Mouse (Mus musculus): ENCODE data around the gene Gdf7.

Gene Gdf7

DNA sequence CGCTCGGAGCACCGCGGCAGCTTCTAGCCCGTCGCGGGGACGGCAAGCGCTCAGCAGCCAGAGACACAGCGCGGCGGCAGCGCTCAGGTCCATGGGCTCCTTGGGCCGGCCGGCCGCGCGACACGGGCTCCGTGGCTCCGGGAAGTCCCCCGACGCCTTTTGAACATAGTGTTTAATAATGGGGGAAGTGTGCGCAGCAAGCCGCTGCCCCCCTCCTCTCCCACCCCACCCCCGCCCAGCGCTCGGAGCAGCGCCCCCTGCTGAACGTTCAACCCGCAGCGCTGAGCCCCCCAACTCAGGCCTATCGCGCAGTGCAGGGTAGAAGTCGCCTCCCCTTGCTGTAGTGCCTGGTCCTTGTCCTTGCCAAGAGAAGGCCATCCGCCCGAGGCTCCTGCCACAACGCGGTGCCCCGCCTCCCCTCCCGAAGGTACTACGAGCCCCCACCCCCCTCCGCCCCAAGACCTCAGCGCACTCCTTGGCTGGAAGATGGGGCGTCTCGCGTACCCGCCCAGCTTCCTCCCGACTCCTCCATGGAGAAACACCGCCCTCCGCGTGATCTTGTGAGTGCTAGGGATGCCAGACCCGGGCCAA lies at the start of gene Gdf7:
TSS of gene Gdf7 (minus strand) at position 114 of the 591 bp plus-strand sequence.
- DNase-seq (ENCODE audit: low read depth, low spot score) = no peak

GRCm38 (mm10) chr12:8351025-8351903 lies 49.5 kb upstream of the Gdf7 start:
- no peak for DNase-seq (ENCODE audit: low read depth, low spot score)

GRCm38 (mm10) chr12:8348733-8349513 lies 47.2 kb upstream of the Gdf7 start:
- no peak for DNase-seq (ENCODE audit: low read depth, low spot score)

- no peak for DNase-seq (ENCODE audit: low read depth, low spot score)
Measured at GRCm38 (mm10) chr12:8347746-8348462, 46.1 kb upstream of the Gdf7 start.

GRCm38 (mm10) chr12:8345539-8345938 lies 43.8 kb upstream of the Gdf7 start:
- no peak for DNase-seq (ENCODE audit: low read depth, low spot score)

DNA sequence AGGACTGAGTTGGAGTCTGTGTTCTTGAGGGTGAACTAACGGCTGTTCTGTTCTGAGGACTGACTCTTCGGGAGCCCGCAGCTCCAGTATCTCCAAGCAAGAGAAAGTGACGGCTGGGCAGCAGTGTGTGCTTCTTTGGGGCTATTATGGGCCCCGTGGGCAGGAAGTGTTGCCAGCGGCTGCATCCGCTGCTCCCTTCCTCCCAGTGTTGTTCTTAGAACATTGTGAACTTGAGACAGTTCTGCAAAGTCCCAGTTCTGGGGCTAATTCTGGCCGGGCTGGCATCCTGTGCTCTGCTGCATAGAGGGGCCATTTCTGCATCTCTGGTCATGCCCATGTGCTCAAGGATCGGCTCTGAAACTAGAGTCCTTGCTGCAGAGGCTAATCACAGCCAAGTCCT lies 43.1 kb upstream of the Gdf7 start:
- DNase-seq (ENCODE audit: low read depth, low spot score) = no peak

- no peak for DNase-seq (ENCODE audit: low read depth, low spot score)
Measured at GRCm38 (mm10) chr12:8343381-8343780, 41.6 kb upstream of the Gdf7 start.

DNA sequence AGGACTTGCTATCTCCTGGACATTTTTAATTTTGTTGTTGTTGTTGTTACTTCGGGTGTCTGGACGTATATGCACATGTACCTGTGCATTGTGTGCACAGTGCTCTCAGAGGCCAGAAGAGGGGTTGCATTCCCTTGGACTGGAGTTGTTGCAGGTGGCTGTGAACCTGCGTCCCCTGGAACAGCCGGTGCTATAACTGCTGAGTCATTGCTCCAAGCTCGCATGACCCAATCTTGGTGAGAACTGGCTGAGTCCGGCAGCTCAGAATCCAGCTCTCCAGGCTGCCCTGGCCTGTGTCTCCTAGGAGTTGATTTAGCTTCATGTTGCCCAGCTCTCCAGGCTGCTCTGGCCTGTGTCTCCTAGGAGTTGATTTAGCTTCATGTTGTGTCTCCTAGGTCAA lies 39.3 kb upstream of the Gdf7 start:
- no peak for DNase-seq (ENCODE audit: low read depth, low spot score)

DNA sequence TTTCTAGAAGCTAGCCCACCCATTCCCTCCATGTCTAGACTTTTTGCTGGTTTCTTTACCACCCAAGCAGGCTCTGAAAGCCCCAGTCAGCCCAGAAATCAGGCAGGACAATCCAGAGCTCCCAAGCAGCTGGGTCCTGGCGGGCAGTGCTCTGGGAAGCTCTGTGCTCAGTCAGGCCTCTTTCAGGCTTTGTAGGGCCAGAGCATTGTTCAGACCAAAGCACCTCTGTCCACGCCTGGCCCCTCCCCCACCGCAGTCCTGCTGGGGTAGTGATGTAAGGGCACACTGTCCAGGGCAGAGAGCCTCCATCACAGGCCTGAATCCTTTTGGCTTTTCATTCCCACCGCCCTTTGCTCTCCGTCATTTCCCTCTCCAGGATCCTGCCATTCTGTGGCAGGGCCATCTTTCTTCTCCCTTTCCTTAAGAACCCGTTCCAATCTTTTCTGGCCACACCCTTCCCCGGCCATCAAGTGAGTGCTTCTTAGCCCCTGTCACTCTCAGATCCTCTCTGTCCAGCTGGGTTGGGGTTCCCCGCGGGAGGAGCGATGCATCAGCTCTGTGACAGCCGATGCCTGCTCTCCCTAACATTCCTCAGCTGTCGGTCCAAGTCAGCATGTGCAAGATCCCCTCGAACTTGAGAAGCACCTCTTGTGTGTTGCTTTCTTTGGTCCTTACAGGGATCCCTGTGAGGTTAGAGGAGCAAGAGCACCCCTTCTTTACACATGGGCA lies 38.0 kb upstream of the Gdf7 start:
- DNase-seq (ENCODE audit: low read depth, low spot score) = no peak

DNA sequence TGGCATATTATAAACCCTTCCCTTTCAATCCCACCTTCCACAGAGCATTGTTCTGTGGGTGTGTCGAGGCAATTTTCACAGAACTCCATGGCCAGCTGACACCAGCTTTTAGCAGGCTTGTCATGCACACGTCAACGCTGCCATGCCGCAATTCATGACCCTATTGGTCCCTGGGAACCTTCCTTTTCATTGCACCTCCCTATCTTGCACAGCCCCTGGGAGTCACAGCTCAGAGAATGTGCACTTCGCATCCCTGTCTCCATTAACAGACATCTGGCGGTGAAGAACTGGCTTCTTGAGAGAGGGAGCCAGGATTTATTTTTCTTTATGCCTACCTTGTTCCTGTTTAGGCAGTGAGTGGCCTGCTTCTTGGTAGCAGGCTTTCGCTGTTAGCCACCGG lies 37.2 kb upstream of the Gdf7 start:
- no peak for DNase-seq (ENCODE audit: low read depth, low spot score)

- no peak for DNase-seq (ENCODE audit: low read depth, low spot score)
Measured at GRCm38 (mm10) chr12:8338491-8338890, 36.7 kb upstream of the Gdf7 start.

- no peak for DNase-seq (ENCODE audit: low read depth, low spot score)
Measured at GRCm38 (mm10) chr12:8337286-8338060, 35.7 kb upstream of the Gdf7 start.

DNA sequence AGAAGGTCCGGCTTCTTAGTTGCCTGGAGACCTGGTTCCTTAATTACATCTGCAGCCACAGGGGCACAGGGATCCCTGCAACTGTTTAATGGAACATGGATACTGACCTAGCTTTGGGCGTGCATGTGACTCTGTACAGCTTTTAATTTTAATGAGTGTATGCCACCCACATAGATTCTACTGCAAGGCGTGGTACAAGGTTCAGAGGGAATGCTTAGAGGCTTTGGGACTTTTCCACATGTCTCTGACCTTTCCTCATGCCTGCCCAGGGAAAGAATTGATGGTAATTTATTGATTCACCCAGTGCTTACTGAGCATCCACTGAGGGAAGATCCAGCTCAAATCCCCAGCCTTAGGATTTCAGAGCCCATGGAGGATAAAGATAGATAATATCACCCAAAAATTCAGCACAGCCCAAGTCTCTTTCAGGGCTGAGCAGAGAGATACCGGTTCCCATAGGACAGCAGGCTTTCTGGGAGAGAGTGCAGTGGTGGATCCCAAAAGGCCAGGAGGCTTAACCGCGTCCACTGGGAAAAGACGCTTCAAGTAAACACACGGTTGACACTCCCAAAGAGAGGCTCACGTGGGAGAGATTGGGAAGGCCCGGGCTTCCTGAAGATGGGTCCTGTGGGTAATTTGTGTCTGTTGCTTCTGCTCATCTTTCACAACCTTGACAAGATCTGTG lies 35.0 kb upstream of the Gdf7 start:
- no peak for DNase-seq (ENCODE audit: low read depth, low spot score)

DNA sequence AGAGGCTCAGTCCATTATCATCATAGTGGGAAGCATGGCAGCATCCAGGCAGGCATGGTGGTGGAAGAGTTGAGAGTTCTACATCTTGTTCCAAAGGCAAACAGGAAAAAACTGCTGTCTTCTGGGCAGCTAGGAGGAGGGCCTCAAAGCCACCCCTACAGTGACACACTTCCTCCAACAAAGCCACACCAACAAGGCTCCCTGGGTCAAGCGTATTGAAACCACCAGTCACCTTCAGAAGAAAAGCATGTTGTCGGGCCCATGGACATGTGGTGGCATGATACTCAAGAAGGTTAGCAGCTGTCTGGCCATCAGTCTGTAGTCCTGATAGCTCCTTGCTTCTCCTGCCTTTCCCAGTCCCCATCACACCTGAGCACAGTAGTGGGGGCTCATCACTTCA lies 33.7 kb upstream of the Gdf7 start:
- DNase-seq (ENCODE audit: low read depth, low spot score) = no peak

DNA sequence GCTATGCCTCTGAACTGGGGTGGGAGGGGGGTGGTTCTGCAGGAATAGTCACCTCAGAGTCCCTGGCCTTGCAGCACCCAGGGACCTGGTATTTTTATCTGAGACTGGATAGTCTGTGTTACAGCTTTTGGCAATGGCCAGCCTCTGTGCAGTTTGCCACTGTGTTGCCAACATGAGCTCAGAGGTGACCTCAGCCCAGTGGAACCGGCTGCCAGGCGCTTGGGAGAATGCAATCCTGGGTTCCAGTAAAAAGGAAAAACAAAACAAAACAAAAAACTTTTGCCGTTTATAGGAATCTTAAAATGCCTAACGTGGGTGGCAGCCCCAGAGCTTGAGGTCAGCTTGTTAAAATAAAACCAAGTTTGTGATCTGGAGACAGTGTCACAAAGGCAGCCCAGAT lies 32.5 kb upstream of the Gdf7 start:
- no peak for DNase-seq (ENCODE audit: low read depth, low spot score)

GRCm38 (mm10) chr12:8333617-8334016 lies 31.9 kb upstream of the Gdf7 start:
- no peak for DNase-seq (ENCODE audit: low read depth, low spot score)

GRCm38 (mm10) chr12:8332174-8332542 lies 30.4 kb upstream of the Gdf7 start:
- DNase-seq (ENCODE audit: low read depth, low spot score) = no peak

GRCm38 (mm10) chr12:8331489-8332173 lies 29.9 kb upstream of the Gdf7 start:
- DNase-seq (ENCODE audit: low read depth, low spot score) = no peak

GRCm38 (mm10) chr12:8329236-8329635 lies 27.5 kb upstream of the Gdf7 start:
- DNase-seq (ENCODE audit: low read depth, low spot score) = no peak
